Mouse (Mus musculus): Measurements from ENCODE around the gene Uqcc2.

Gene Uqcc2

GRCm38 (mm10) chr17:27167545-27167944 lies 33.8 kb upstream of the Uqcc2 start, which contains the start of gene Ip6k3:
Gene Ip6k3 (minus strand): TSS chr17:27167795.
- DNase-seq (ENCODE audit: low read depth, low spot score), result no peak
- Histone ChIP-seq H3K36me3 (ENCODE audit: control insufficient read depth, insufficient read depth, low read length, poor library complexity, severe bottlenecking) (no peaks in the 10 kb centered on the region), H3K27me3 (ENCODE audit: control insufficient read depth, insufficient read depth, low read length, poor library complexity, severe bottlenecking) (no peaks in the 10 kb centered on the region)

GRCm38 (mm10) chr17:27166901-27167300 lies 33.2 kb upstream of the Uqcc2 start:
- no peak for DNase-seq (ENCODE audit: low read depth, low spot score)
- H3K27me3 ChIP-seq (ENCODE audit: control insufficient read depth, insufficient read depth, low read length, poor library complexity, severe bottlenecking), result no peaks in the 10 kb centered on the region

GRCm38 (mm10) chr17:27165054-27165773 lies 31.5 kb upstream of the Uqcc2 start:
- DNase-seq (ENCODE audit: low read depth, low spot score), result no peak
- no peaks in the 10 kb centered on the region for H3K27me3 ChIP-seq (ENCODE audit: control insufficient read depth, insufficient read depth, low read length, poor library complexity, severe bottlenecking)
- no peaks in the 10 kb centered on the region for H3K36me3 ChIP-seq (ENCODE audit: control insufficient read depth, insufficient read depth, low read length, poor library complexity, severe bottlenecking)

More at GRCm38 (mm10) chr17:27166901-27167300, 33.2 kb upstream of the Uqcc2 start:
- H3K36me3 ChIP-seq (ENCODE audit: control insufficient read depth, insufficient read depth, low read length, poor library complexity, severe bottlenecking), result no peaks in the 10 kb centered on the region

GRCm38 (mm10) chr17:27160905-27161304 lies 27.2 kb upstream of the Uqcc2 start:
- H3K27me3 ChIP-seq (ENCODE audit: control insufficient read depth, insufficient read depth, low read length, poor library complexity, severe bottlenecking), result no peaks in the 10 kb centered on the region
- DNase-seq (ENCODE audit: low read depth, low spot score), result no peak
- H3K36me3 ChIP-seq (ENCODE audit: control insufficient read depth, insufficient read depth, low read length, poor library complexity, severe bottlenecking), result no peaks in the 10 kb centered on the region

GRCm38 (mm10) chr17:27159169-27159568 lies 25.5 kb upstream of the Uqcc2 start:
- Histone ChIP-seq H3K27me3 (ENCODE audit: control insufficient read depth, insufficient read depth, low read length, poor library complexity, severe bottlenecking) (no peaks in the 10 kb centered on the region), H3K36me3 (ENCODE audit: control insufficient read depth, insufficient read depth, low read length, poor library complexity, severe bottlenecking) (no peaks in the 10 kb centered on the region)
- DNase-seq (ENCODE audit: low read depth, low spot score), result no peak

- Histone ChIP-seq H3K36me3 (ENCODE audit: control insufficient read depth, insufficient read depth, low read length, poor library complexity, severe bottlenecking) (no peaks in the 10 kb centered on the region), H3K27me3 (ENCODE audit: control insufficient read depth, insufficient read depth, low read length, poor library complexity, severe bottlenecking) (no peaks in the 10 kb centered on the region)
- no peak for DNase-seq (ENCODE audit: low read depth, low spot score)
Observed at GRCm38 (mm10) chr17:27158439-27158838, 24.7 kb upstream of the Uqcc2 start.

GRCm38 (mm10) chr17:27155752-27156151 lies 22.0 kb upstream of the Uqcc2 start:
- no peaks in the 10 kb centered on the region for H3K36me3 ChIP-seq (ENCODE audit: control insufficient read depth, insufficient read depth, low read length, poor library complexity, severe bottlenecking)
- no peak for DNase-seq (ENCODE audit: low read depth, low spot score)
- no peaks in the 10 kb centered on the region for H3K27me3 ChIP-seq (ENCODE audit: control insufficient read depth, insufficient read depth, low read length, poor library complexity, severe bottlenecking)

GRCm38 (mm10) chr17:27154881-27155280 lies 21.2 kb upstream of the Uqcc2 start:
- Histone ChIP-seq H3K27me3 (ENCODE audit: control insufficient read depth, insufficient read depth, low read length, poor library complexity, severe bottlenecking) (no peaks in the 10 kb centered on the region), H3K36me3 (ENCODE audit: control insufficient read depth, insufficient read depth, low read length, poor library complexity, severe bottlenecking) (no peaks in the 10 kb centered on the region)
- no peak for DNase-seq (ENCODE audit: low read depth, low spot score)

- DNase-seq (ENCODE audit: low read depth, low spot score), result no peak
- no peaks in the 10 kb centered on the region for H3K36me3 ChIP-seq (ENCODE audit: control insufficient read depth, insufficient read depth, low read length, poor library complexity, severe bottlenecking)
- H3K27me3 ChIP-seq (ENCODE audit: control insufficient read depth, insufficient read depth, low read length, poor library complexity, severe bottlenecking), result no peaks in the 10 kb centered on the region
Observed at GRCm38 (mm10) chr17:27154256-27154655, 20.5 kb upstream of the Uqcc2 start.

- no peak for DNase-seq (ENCODE audit: low read depth, low spot score)
- no peaks in the 10 kb centered on the region for H3K36me3 ChIP-seq (ENCODE audit: control insufficient read depth, insufficient read depth, low read length, poor library complexity, severe bottlenecking)
- no peaks in the 10 kb centered on the region for H3K27me3 ChIP-seq (ENCODE audit: control insufficient read depth, insufficient read depth, low read length, poor library complexity, severe bottlenecking)
Observed at GRCm38 (mm10) chr17:27153773-27154193, 20.1 kb upstream of the Uqcc2 start.

- Histone ChIP-seq H3K36me3 (ENCODE audit: control insufficient read depth, insufficient read depth, low read length, poor library complexity, severe bottlenecking) (no peaks in the 10 kb centered on the region), H3K27me3 (ENCODE audit: control insufficient read depth, insufficient read depth, low read length, poor library complexity, severe bottlenecking) (no peaks in the 10 kb centered on the region)
- no peak for DNase-seq (ENCODE audit: low read depth, low spot score)
Observed at GRCm38 (mm10) chr17:27152976-27153723, 19.4 kb upstream of the Uqcc2 start.

GRCm38 (mm10) chr17:27151411-27151810 lies 17.7 kb upstream of the Uqcc2 start:
- peak; percentile 43 for DNase-seq (ENCODE audit: low read depth, low spot score)
- no peaks in the 10 kb centered on the region for H3K36me3 ChIP-seq (ENCODE audit: control insufficient read depth, insufficient read depth, low read length, poor library complexity, severe bottlenecking)
- no peaks in the 10 kb centered on the region for H3K27me3 ChIP-seq (ENCODE audit: control insufficient read depth, insufficient read depth, low read length, poor library complexity, severe bottlenecking)

- no peak for DNase-seq (ENCODE audit: low read depth, low spot score)
- no peaks in the 10 kb centered on the region for H3K36me3 ChIP-seq (ENCODE audit: control insufficient read depth, insufficient read depth, low read length, poor library complexity, severe bottlenecking)
Observed at GRCm38 (mm10) chr17:27150871-27151270, 17.2 kb upstream of the Uqcc2 start.

GRCm38 (mm10) chr17:27146323-27146923 lies 12.7 kb upstream of the Uqcc2 start:
- DNase-seq (ENCODE audit: low read depth, low spot score), result no peak
- Histone ChIP-seq H3K27me3 (ENCODE audit: control insufficient read depth, insufficient read depth, low read length, poor library complexity, severe bottlenecking) (no peaks in the 10 kb centered on the region), H3K36me3 (ENCODE audit: control insufficient read depth, insufficient read depth, low read length, poor library complexity, severe bottlenecking) (no peaks in the 10 kb centered on the region)

More at GRCm38 (mm10) chr17:27150871-27151270, 17.2 kb upstream of the Uqcc2 start:
- no peaks in the 10 kb centered on the region for H3K27me3 ChIP-seq (ENCODE audit: control insufficient read depth, insufficient read depth, low read length, poor library complexity, severe bottlenecking)

- DNase-seq (ENCODE audit: low read depth, low spot score), result no peak
- no peaks in the 10 kb centered on the region for H3K36me3 ChIP-seq (ENCODE audit: control insufficient read depth, insufficient read depth, low read length, poor library complexity, severe bottlenecking)
- H3K27me3 ChIP-seq (ENCODE audit: control insufficient read depth, insufficient read depth, low read length, poor library complexity, severe bottlenecking), result no peaks in the 10 kb centered on the region
Observed at GRCm38 (mm10) chr17:27144152-27144551, 10.4 kb upstream of the Uqcc2 start.
